ENCODE assay signal across 26 mouse cellular contexts in the genomic region with DNA sequence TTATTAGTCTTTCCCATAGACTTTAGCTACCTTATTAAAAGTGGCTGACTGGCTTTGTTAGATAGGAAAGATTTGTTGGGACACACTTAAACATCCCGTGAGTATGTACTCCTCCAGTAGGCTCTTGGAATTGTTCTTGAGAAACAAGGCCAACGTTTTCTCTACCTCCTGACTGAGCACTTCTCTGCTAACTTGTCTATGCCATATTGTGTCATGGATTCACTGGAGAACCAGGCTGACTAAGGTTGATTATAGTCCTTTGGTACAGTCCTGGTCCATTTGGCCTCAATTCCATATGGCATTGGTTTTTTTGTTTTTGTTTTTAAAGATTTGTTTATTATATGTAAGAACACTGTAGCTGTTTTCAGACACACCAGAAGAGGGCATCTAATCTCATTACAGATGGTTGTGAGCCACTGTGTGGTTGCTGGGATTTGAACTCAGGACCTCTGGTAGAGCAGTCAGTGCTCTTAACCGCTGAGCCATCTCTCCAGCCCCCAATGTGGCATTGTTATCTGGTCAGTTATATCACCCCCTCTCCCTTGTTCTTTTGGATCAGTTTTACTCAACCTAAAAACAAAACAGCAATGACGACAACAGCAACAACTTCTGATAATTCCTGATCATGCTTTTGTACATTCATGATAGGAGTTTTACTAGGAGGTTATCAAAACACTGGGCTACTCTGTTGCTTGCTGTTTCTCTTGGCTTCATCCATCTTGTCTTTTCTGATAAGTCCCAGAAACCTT. TPM values are rescaled to one million over a fixed set of nuclear protein-coding genes. Genes with fewer than 3 reads are reported as not detected.
DNase-seq lines count a peak whose midpoint lies in the region; ATAC-seq and TF ChIP-seq lines count a peak whose summit lies in the region.
"Had no signal": no experiment of that assay in that cellular context is flagged by ENCODE, and none has a peak within 500 bp of the region (broad histone marks: within the 10 kb centered on the region; RNA-seq: fewer than 3 reads in every experiment).

No protein-coding gene starts in this region.

- no peak overlapping the region for H3K27ac ChIP-seq in heart, embryonic 12.5 days (ENCODE audit: poor library complexity, severe bottlenecking)
- H3K27ac ChIP-seq in lung, postnatal 0 days (ENCODE audit: low read length): no peak overlapping the region
- H3K27ac ChIP-seq in liver, embryonic 14.5 days: peak overlapping the region; percentile 23
- H3K27ac ChIP-seq: embryonic facial prominence, embryonic 12.5 days; hindbrain, postnatal 0 days; left cerebral cortex, adult 2 months; lung, embryonic 15.5 days; midbrain, embryonic 13.5 days had no signal

- no peak overlapping the region for H3K4me2 ChIP-seq in heart, embryonic 12.5 days
- H3K4me2 ChIP-seq in lung, postnatal 0 days (replicated peaks; ENCODE audit: low read depth, low read length): no peak overlapping the region
- peak overlapping the region; percentile 12; the same call in 1 of the 2 replicates for H3K4me2 ChIP-seq in liver, embryonic 14.5 days (ENCODE audit: low read depth)
- H3K4me2 ChIP-seq: embryonic facial prominence, embryonic 12.5 days; lung, embryonic 15.5 days; midbrain, embryonic 13.5 days had no signal

- TF ChIP-seq CTCF in lung, postnatal 0 days (IDR thresholded peaks at IDR 0.05): no peak
- no peak for TF ChIP-seq CTCF in liver, embryonic 14.5 days (IDR thresholded peaks at IDR 0.05; ENCODE audit: low read depth)

- no peaks in the 10 kb centered on the region for H3K9me3 ChIP-seq in heart, embryonic 12.5 days (replicated peaks)
- no peaks in the 10 kb centered on the region for H3K9me3 ChIP-seq in lung, postnatal 0 days (ENCODE audit: low read length)
- no peaks in the 10 kb centered on the region for H3K9me3 ChIP-seq in liver, embryonic 14.5 days (ENCODE audit: control insufficient read depth, low read length)
- H3K9me3 ChIP-seq: embryonic facial prominence, embryonic 12.5 days; lung, embryonic 15.5 days; midbrain, embryonic 13.5 days had no signal

- no peak for TF ChIP-seq EP300 in lung, postnatal 0 days (IDR thresholded peaks at IDR 0.05)
- TF ChIP-seq EP300 in liver, embryonic 14.5 days (IDR thresholded peaks at IDR 0.05; ENCODE audit: low read depth): peak; percentile 66

- H3K9ac ChIP-seq in heart, embryonic 12.5 days: no peak overlapping the region
- no peak overlapping the region for H3K9ac ChIP-seq in lung, postnatal 0 days (replicated peaks; ENCODE audit: low read depth)
- H3K9ac ChIP-seq in liver, embryonic 14.5 days (replicated peaks): no peak overlapping the region
- H3K9ac ChIP-seq: embryonic facial prominence, embryonic 12.5 days; lung, embryonic 15.5 days; midbrain, embryonic 13.5 days had no signal

- DNase-seq in heart, postnatal 4 days: no peak
- no peak for DNase-seq in lung, postnatal 0 days (ENCODE audit: low spot score)
- no peak for DNase-seq in lung, postnatal 14 days
- DNase-seq in liver, embryonic 14.5 days (ENCODE audit: low read depth in 3 of 3, low spot score in 3 of 3): peak; percentile 39 to 52 (median 51)
- DNase-seq in right cerebral cortex, postnatal 4 days: no peak
- DNase-seq in layer of hippocampus, postnatal 10 days (ENCODE audit: low spot score in 2 of 2): no peak
- DNase-seq in gastrocnemius, adult 8-10 months (ENCODE audit: low spot score in 2 of 2): no peak
- DNase-seq: cerebellum, adult 11-12 months; cerebellum, postnatal 10 days; kidney, adult 9 months; kidney, postnatal 36 days; layer of hippocampus, adult 9-11 months; right cerebral cortex, postnatal 14 days; spleen, adult 18-20 months had no signal

- peaks cover 38% of the 10 kb centered on the region for H3K4me1 ChIP-seq in heart, embryonic 12.5 days (replicated peaks)
- H3K4me1 ChIP-seq in lung, postnatal 0 days (ENCODE audit: insufficient read depth, low read depth, low read length): peaks cover 4% of the 10 kb centered on the region; the same call in 1 of the 2 replicates
- peaks cover 51 to 52% of the 10 kb centered on the region in 2 experiments for H3K4me1 ChIP-seq in liver, embryonic 14.5 days (replicated peaks; ENCODE audit: control insufficient read depth in 2 of 2, insufficient read depth in 2 of 2, low read length in 1 of 2)

- peaks cover 3% of the 10 kb centered on the region for H3K36me3 ChIP-seq in heart, embryonic 12.5 days
- H3K36me3 ChIP-seq in lung, postnatal 0 days (ENCODE audit: insufficient read depth, low read length): no peaks in the 10 kb centered on the region
- no peaks in the 10 kb centered on the region for H3K36me3 ChIP-seq in liver, embryonic 14.5 days (replicated peaks; ENCODE audit: control insufficient read depth, insufficient read depth, low read depth)
- H3K36me3 ChIP-seq: embryonic facial prominence, embryonic 12.5 days; midbrain, embryonic 13.5 days had no signal

- no peak overlapping the region for H3K4me3 ChIP-seq in heart, embryonic 12.5 days
- no peak overlapping the region for H3K4me3 ChIP-seq in lung, postnatal 0 days (ENCODE audit: low read depth, low read length)
- no peak overlapping the region for H3K4me3 ChIP-seq in liver, embryonic 14.5 days (ENCODE audit: insufficient read depth in 1 of 2, low read depth in 2 of 2, low read length in 2 of 2)
- H3K4me3 ChIP-seq: embryonic facial prominence, embryonic 12.5 days; left cerebral cortex, adult 2 months; lung, embryonic 15.5 days; midbrain, embryonic 13.5 days had no signal

- no peaks in the 10 kb centered on the region for H3K27me3 ChIP-seq in heart, embryonic 12.5 days (replicated peaks)
- H3K27me3 ChIP-seq in lung, postnatal 0 days (replicated peaks; ENCODE audit: insufficient read depth, low read length): no peaks in the 10 kb centered on the region
- H3K27me3 ChIP-seq in liver, embryonic 14.5 days (ENCODE audit: control insufficient read depth, insufficient read depth, low read length): no peaks in the 10 kb centered on the region
- H3K27me3 ChIP-seq: embryonic facial prominence, embryonic 12.5 days; lung, embryonic 15.5 days; midbrain, embryonic 13.5 days; Patski had no signal

- WGBS in heart, embryonic 12.5 days: 73% methylated on average over 4 of the region's 4 CpGs
- WGBS in lung, postnatal 0 days: 62% methylated on average over 4 of the region's 4 CpGs
- 34% methylated on average over 4 of the region's 4 CpGs for WGBS in liver, embryonic 14.5 days (ENCODE audit: insufficient replicate concordance)

- peak; percentile 61; the same call in 1 of the 2 replicates for ATAC-seq in heart, embryonic 12.5 days (ENCODE audit: insufficient number of reproducible peaks, low FRiP score)
- peak; percentile 49 for ATAC-seq in lung, postnatal 0 days
- ATAC-seq in liver, embryonic 14.5 days (ENCODE audit: insufficient read depth): peak; percentile 59
- ATAC-seq: hindbrain, postnatal 0 days; intestine, embryonic 16.5 days; midbrain, embryonic 13.5 days; Patski had no signal

RNA-seq across cellular contexts. Expression of a gene that starts 15.5 kb away (rescaled TPM):
- polyA plus RNA-seq in heart, embryonic 12.5 days (2016; fragmentation: Nextera tagmentation; extraction: Ambion mirVana): 0.50 and 0.73 TPM in 2 replicates
- total RNA-seq in heart, postnatal 4 days (2021): under 1 TPM in 1 of 2 experiments, not detected in 1; 0.91 TPM
- polyA plus RNA-seq in lung, postnatal 0 days (2015; fragmentation: Nextera tagmentation; extraction: Ambion mirVana): 0.33 and 1.1 TPM in 2 replicates
- polyA plus RNA-seq in liver, embryonic 14.5 days (2012; rRNA removed): not detected in 2 replicates
- 2.3 and 3.1 TPM in 2 replicates for polyA plus RNA-seq in liver, embryonic 14.5 days (2014; fragmentation: Nextera tagmentation; extraction: Ambion mirVana)
- total RNA-seq in layer of hippocampus, postnatal 10 days (2021): 1 to 10 TPM in 1 of 2 experiments, under 1 TPM in 1; 0.91 to 1.7 TPM
- under 1 TPM in 1 of 4 experiments, not detected in 3; 0.72 TPM for total RNA-seq in gastrocnemius, adult 8-10 months (2022)
- total RNA-seq: hindbrain, postnatal 0 days; monocyte, adult 5-6 weeks; neutrophil, adult 5-6 weeks had no signal
- polyA plus RNA-seq: forebrain, embryonic 11.5 days; hindbrain, embryonic 11.5 days had no signal

RNA-seq across cellular contexts. Expression of a gene that starts 16.0 kb away (rescaled TPM):
- polyA plus RNA-seq in heart, embryonic 12.5 days (2016; fragmentation: Nextera tagmentation; extraction: Ambion mirVana): 92.2 and 92.5 TPM in 2 replicates
- total RNA-seq in heart, postnatal 4 days (2021): 10 to 100 TPM; 88.7 to 89.1 TPM
- 79.4 and 85.9 TPM in 2 replicates for polyA plus RNA-seq in lung, postnatal 0 days (2015; fragmentation: Nextera tagmentation; extraction: Ambion mirVana)
- 33.8 and 35.2 TPM in 2 replicates for polyA plus RNA-seq in liver, embryonic 14.5 days (2012; rRNA removed)
- 58.4 and 60.9 TPM in 2 replicates for polyA plus RNA-seq in liver, embryonic 14.5 days (2014; fragmentation: Nextera tagmentation; extraction: Ambion mirVana)
- 10 to 100 TPM; 89.5 to 92.4 TPM for total RNA-seq in layer of hippocampus, postnatal 10 days (2021)
- total RNA-seq in gastrocnemius, adult 8-10 months (2022): 10 to 100 TPM; 66.2 to 86.7 (median 75.1) TPM

Comparison
In these comparisons a context has a peak if more than half of its experiments do, and no peak if none do; other contexts are left out.
1. DNase-seq: peak in liver, embryonic 14.5 days (3 of 3); none in heart, postnatal 4 days (single experiment), lung, postnatal 0 days (single experiment), lung, postnatal 14 days (single experiment), right cerebral cortex, postnatal 4 days (single experiment), layer of hippocampus, postnatal 10 days (0 of 2) and gastrocnemius, adult 8-10 months (0 of 2).
2. Peak in every context shown above with its lines, with median percentiles within 50 percentile points of each other: ATAC-seq.